Mouse (Mus musculus) forelimb bud, embryonic 11.5 days (tissue): ENCODE data around the gene Men1.
A peak's percentile ranks its signal among the peaks of the same experiment; 100 is the strongest.
"Not testable (repeated sequence)": the region's sequence is repeated elsewhere in the genome, so short reads cannot be mapped to it uniquely, and the experiment has no call there.

ENCODE experiments used
- DNase-seq: peaks from one replicate; pipeline ENCODE4 v3.0.0-alpha.2; 2012; ENCODE audit warnings: low read depth, low spot score

Men1 gene

DNA sequence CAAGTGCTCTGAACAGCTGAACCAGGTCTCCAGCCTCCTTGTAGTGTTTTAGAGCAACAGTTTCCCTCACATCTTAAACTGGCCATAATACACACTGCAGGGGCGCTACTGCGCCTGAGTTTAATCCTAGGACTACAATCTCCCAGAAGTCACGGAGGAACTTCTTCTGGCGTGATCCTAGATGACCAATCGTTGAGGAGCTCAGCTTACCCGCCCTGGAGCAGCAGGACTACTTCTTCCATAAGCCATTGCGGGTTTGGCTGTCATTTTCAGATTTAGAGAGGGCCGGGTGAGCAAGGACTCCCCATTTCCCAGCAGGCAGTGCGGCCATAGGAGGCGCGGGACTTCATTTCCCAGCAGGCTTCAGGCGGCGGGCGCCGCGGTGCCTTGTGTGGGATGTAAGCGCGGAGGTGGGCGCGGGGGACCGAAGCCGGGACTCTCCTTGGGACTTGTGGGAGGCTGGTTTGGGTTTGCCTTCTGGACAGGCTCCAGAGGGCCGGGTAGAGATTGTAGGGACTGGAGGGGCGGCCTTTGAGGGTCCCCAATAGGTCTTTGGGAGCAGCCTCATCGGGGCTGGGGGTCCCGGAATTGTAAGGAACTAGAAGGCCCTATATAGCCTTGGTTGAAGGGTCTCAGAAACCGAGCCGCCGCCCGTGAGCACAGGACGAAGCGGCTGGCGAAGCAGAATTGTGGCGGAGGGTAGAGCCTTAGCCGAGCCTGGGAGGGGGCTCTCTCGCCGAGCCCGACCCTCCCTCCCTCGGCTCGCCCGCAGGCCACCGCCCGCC is at the start of gene Men1:
TSS of gene Men1 (plus strand) at position 307 of the 785 bp plus-strand sequence.
- DNase-seq: peak; percentile 96

- no peak for DNase-seq
Measured at GRCm38 (mm10) chr19:6285226-6285625, 49.6 kb upstream of the Men1 start.

- no peak for DNase-seq
Measured at GRCm38 (mm10) chr19:6285632-6286433, 48.9 kb upstream of the Men1 start.

- no peak for DNase-seq
Measured at GRCm38 (mm10) chr19:6286434-6287401, 48.1 kb upstream of the Men1 start.

GRCm38 (mm10) chr19:6288236-6288894 is 46.4 kb upstream of the Men1 start:
- DNase-seq: no peak

DNA sequence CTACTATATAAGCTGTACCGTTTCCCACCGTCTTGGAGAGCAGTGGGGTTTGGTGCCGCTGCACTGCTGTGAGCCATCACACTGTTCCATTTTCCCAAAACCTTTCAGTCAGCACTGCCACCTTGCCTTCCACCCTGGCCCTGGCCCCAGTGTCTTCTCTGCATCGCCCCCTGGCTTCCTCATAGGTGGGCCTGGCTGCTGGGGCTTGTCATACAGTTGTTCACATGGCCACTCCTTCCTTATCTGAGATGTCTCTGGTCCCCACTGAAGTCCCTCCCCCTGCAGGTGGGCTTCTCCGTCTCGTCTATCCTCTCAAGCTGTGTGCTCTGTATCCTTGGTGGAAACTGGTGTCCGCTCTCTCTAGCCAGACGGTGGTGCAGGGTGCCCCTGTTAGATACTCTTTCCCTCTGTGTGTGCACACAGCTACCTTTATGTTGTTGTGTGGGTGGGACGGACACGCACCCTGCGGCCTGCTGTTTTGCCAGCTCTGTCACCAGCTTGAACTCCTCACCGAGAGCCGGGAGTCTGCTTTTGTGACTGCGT is 45.0 kb upstream of the Men1 start:
- no peak for DNase-seq

DNA sequence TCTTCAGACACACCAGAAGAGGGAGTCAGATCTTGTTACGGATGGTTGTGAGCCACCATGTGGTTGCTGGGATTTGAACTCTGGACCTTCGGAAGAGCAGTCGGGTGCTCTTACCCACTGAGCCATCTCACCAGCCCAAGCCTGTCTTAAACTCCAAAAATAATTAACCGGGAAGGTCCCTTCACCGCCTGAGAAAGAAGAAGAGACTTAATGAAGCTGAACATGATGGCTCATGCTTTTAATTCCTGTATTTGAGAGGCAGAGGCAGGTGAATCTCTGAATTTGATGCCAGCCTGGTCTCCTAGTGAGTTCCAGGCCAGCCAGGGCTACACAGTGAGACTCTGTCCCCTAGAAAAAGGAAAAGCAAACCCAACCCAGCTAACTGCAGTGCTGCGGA is 44.1 kb upstream of the Men1 start:
- not testable (repeated sequence) for DNase-seq

- DNase-seq: no peak
Measured at GRCm38 (mm10) chr19:6291117-6291781, 43.5 kb upstream of the Men1 start.

DNA sequence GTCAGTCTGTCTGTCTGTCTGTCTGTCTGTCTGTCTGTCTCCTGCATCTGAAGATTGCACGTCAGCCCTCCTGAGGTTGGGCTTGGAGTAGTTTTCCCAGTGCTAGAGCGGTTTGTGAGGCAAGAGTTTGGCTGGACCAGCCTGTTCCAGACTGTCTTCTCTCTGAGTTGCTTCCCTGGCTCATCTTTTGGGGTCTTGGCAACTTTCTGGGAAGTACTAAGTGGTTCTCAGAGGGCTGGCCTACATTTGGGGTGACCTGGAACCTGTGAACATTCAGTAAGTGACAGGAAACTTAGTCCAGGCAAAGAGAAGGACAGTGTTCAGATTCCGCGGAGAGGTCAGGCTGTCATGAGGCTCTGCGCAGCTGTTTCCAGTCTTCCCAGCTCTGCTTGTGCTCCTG is 42.5 kb upstream of the Men1 start:
- DNase-seq: no peak

- no peak for DNase-seq
Measured at GRCm38 (mm10) chr19:6294301-6294700, 40.5 kb upstream of the Men1 start.

GRCm38 (mm10) chr19:6296551-6297210 is 38.1 kb upstream of the Men1 start:
- DNase-seq: no peak

- no peak for DNase-seq
Measured at GRCm38 (mm10) chr19:6297641-6298040, 37.1 kb upstream of the Men1 start.

DNA sequence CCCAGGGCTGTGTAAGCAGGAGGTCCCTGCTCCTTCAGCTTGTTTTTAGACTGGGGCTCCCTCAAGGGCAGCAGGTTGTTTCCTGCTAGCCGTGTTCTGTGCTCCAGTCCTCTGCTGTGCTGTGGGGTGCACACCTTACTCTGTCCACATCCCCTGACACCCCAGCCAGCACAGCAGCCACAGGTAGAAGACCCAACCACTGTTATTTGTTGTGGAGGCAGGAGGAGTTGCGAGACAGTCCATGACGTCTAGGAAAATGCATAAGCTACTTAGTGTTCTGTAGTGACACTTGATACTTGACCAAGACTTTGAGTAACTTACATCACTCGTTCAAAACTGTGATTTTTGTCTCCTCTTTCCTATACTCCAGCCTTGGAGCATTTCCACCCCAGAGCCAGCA is 35.8 kb upstream of the Men1 start:
- DNase-seq: no peak

- no peak for DNase-seq
Measured at GRCm38 (mm10) chr19:6299450-6300267, 35.1 kb upstream of the Men1 start.

GRCm38 (mm10) chr19:6300402-6300841 is 34.4 kb upstream of the Men1 start:
- no peak for DNase-seq

- DNase-seq: no peak
Measured at GRCm38 (mm10) chr19:6302114-6302513, 32.7 kb upstream of the Men1 start.

- no peak for DNase-seq
Measured at GRCm38 (mm10) chr19:6302522-6302921, 32.3 kb upstream of the Men1 start.

DNA sequence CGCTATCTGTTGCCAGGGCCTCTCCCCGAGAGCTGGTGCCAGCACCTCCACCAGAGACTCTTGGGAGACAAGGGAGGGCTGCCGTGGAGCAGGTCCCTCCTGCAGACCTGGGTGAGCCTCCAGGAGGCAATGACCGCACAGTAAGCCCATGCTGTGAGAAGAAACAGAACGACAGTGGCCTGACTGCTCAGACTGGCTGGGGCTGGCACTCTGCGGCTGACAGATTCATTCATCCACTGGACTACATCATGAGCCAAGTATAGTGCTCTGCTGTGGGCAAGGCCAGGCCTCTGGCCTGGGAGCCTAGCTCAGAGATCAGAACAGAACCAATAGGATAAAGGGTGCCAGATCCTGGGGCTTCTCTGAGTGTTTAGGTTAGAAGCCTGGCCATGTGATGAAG is 30.9 kb upstream of the Men1 start:
- DNase-seq: no peak
